Mouse (Mus musculus) lung, embryonic 14.5 days (tissue): ENCODE measurements at regions not wholly inside any gene's neighbourhood (a gene's known extent, or its start where the extent isn't known, plus 50 kb on each side); places are given as distances from the start of the nearest gene placed in this dataset.

Experiments used
- ATAC-seq: fragments of 200-750 bp; cut with Nextera tagmentation; 2 replicates; pipeline ENCODE4 v1.8.0; 2017; ENCODE audit warnings: mild to moderate bottlenecking, moderate TSS enrichment, moderate library complexity; ENCODE audit not compliant: insufficient read depth
- DNase-seq: peaks from one replicate; pipeline ENCODE4 v3.0.0-alpha.2; 2015
- H3K27ac ChIP-seq: fragments of 300-500 bp; sonication (generic); 2 replicates; pipeline ENCODE4 v1.5.1; 2014; ENCODE audit warnings: low read depth, mild to moderate bottlenecking, moderate library complexity
- H3K27me3 ChIP-seq: fragments of 300-500 bp; sonication (generic); 2 replicates; pipeline ENCODE4 v1.6.1; 2014; ENCODE audit warnings: low read length, control low read depth; ENCODE audit not compliant: insufficient read depth
- H3K36me3 ChIP-seq: fragments of 300-500 bp; sonication (generic); 2 replicates; pipeline ENCODE4 v1.6.1; 2014; ENCODE audit warnings: control low read depth; ENCODE audit not compliant: insufficient read depth
- H3K4me1 ChIP-seq: fragments of 300-500 bp; sonication (generic); 2 replicates; pipeline ENCODE4 v1.6.1; 2014; ENCODE audit warnings: antibody characterized with exemption, control low read depth; ENCODE audit not compliant: insufficient read depth
- H3K4me2 ChIP-seq: fragments of 300-500 bp; sonication (generic); 2 replicates; pipeline ENCODE4 v1.6.1; 2014; ENCODE audit warnings: mild to moderate bottlenecking
- H3K4me3 ChIP-seq: fragments of 300-500 bp; sonication (generic); 2 replicates; pipeline ENCODE4 v1.5.1; 2014; ENCODE audit warnings: low read depth, low read length
- H3K9ac ChIP-seq: fragments of 300-500 bp; sonication (generic); 2 replicates; pipeline ENCODE4 v1.6.1; 2014
- H3K9me3 ChIP-seq: fragments of 300-500 bp; sonication (generic); 2 replicates; pipeline ENCODE4 v1.6.1; 2016; ENCODE audit warnings: low read depth, low read length, control low read depth
- CTCF ChIP-seq: IDR thresholded peaks from 2 replicates; pipeline ENCODE4 v1.5.1; 2016; ENCODE audit warnings: antibody characterized with exemption, low read depth
- whole genome bisulfite sequencing: fragments of 180-500 bp; shearing (Covaris S2); extraction: QIAGEN DNeasy Blood & Tissue Kit; methylation state at CpG from one replicate; pipeline ENCODE4 v1.1.7; 2014; 5-methylcytosine and 5-hydroxymethylcytosine counted together

GRCm38 (mm10) chr3:35688111-35688510 lies 65.8 kb upstream of the Atp11b start:
- Histone ChIP-seq H3K9me3 (no peaks in the 10 kb centered on the region), H3K4me2 (no peak overlapping the region), H3K36me3 (no peaks in the 10 kb centered on the region), H3K4me1 (no peaks in the 10 kb centered on the region), H3K9ac (no peak overlapping the region), H3K4me3 (no peak overlapping the region), H3K27ac (no peak overlapping the region), H3K27me3 (no peaks in the 10 kb centered on the region)
- 64% methylated on average over 5 of the region's 5 CpGs for WGBS
- DNase-seq (no peak), ATAC-seq (no peak)
- no peak for TF ChIP-seq CTCF

- ATAC-seq (0 out of 2 replicates have a peak, but pooled peaks have one; percentile 23), DNase-seq (peak; percentile 79)
- no peaks in the 10 kb centered on the region for H3K36me3 ChIP-seq
- peak; percentile 78 for TF ChIP-seq CTCF
- H3K4me1 ChIP-seq: no peaks in the 10 kb centered on the region
- no peak overlapping the region for H3K27ac ChIP-seq
- no peak overlapping the region for H3K9ac ChIP-seq
- H3K9me3 ChIP-seq: no peaks in the 10 kb centered on the region
- H3K4me2 ChIP-seq: no peak overlapping the region
- WGBS: 12% methylated on average over 4 of the region's 4 CpGs
- H3K27me3 ChIP-seq: no peaks in the 10 kb centered on the region
- H3K4me3 ChIP-seq: no peak overlapping the region
Observed at GRCm38 (mm10) chr3:35688781-35689180, 65.1 kb upstream of the Atp11b start.

- ATAC-seq (peak; percentile 85), DNase-seq (peak; percentile 88)
- Histone ChIP-seq H3K9me3 (no peaks in the 10 kb centered on the region), H3K9ac (no peak overlapping the region), H3K27me3 (no peaks in the 10 kb centered on the region), H3K27ac (no peak overlapping the region), H3K4me1 (no peaks in the 10 kb centered on the region), H3K36me3 (no peaks in the 10 kb centered on the region), H3K4me2 (no peak overlapping the region), H3K4me3 (no peak overlapping the region)
- 38% methylated on average over 6 of the region's 6 CpGs for WGBS
- TF ChIP-seq CTCF: peak; percentile 80
Observed at GRCm38 (mm10) chr3:35693039-35693438, 60.9 kb upstream of the Atp11b start.

- H3K36me3 ChIP-seq: no peaks in the 10 kb centered on the region
- H3K27me3 ChIP-seq: no peaks in the 10 kb centered on the region
- peak; percentile 4 for DNase-seq
- no peak overlapping the region for H3K27ac ChIP-seq
- 76% methylated on average over 12 of the region's 12 CpGs for WGBS
- ATAC-seq: peak; percentile 25; the same call in 1 of the 2 replicates
- H3K9me3 ChIP-seq: no peaks in the 10 kb centered on the region
- no peak overlapping the region for H3K4me2 ChIP-seq
- no peak overlapping the region for H3K4me3 ChIP-seq
- no peak overlapping the region for H3K9ac ChIP-seq
- no peak for TF ChIP-seq CTCF
- H3K4me1 ChIP-seq: no peaks in the 10 kb centered on the region
Observed at GRCm38 (mm10) chr3:35693551-35693950, 60.4 kb upstream of the Atp11b start.

GRCm38 (mm10) chr3:35694241-35694640 lies 59.7 kb upstream of the Atp11b start:
- H3K27me3 ChIP-seq: no peaks in the 10 kb centered on the region
- H3K4me2 ChIP-seq: no peak overlapping the region
- WGBS: 28% methylated on average over 4 of the region's 4 CpGs
- DNase-seq (peak; percentile 24), ATAC-seq (0 out of 2 replicates have a peak, but pooled peaks have one; percentile 15)
- H3K9me3 ChIP-seq: no peaks in the 10 kb centered on the region
- TF ChIP-seq CTCF: no peak
- no peaks in the 10 kb centered on the region for H3K36me3 ChIP-seq
- H3K4me3 ChIP-seq: no peak overlapping the region
- H3K4me1 ChIP-seq: no peaks in the 10 kb centered on the region
- no peak overlapping the region for H3K9ac ChIP-seq
- no peak overlapping the region for H3K27ac ChIP-seq

DNA sequence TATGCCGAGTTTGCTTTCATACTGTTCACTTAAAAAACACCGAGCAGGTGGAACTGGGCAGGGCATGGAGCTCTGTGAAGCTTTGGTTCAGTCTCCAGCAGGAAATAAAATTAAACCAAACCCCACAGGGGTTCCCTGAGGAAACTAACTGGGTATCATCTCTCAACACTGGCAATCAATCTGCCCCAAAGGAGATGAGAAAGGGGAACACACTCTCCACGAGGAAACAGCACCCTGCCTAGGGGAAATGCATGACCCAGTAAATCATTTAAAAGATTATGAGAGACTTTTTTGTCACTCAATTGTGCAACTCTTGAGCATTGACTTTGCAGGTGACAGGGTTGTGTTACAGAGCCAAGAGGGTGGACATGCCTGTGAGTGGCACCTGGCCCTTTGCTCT lies 58.0 kb upstream of the Atp11b start:
- Histone ChIP-seq H3K4me3 (no peak overlapping the region), H3K4me1 (no peaks in the 10 kb centered on the region), H3K27me3 (no peaks in the 10 kb centered on the region), H3K27ac (no peak overlapping the region), H3K9me3 (no peaks in the 10 kb centered on the region), H3K9ac (no peak overlapping the region), H3K4me2 (no peak overlapping the region), H3K36me3 (no peaks in the 10 kb centered on the region)
- DNase-seq: no peak
- WGBS: 68% methylated on average over 3 of the region's 3 CpGs
- no peak for TF ChIP-seq CTCF
- ATAC-seq: no peak

GRCm38 (mm10) chr3:35699266-35699665 lies 54.6 kb upstream of the Atp11b start:
- Histone ChIP-seq H3K4me3 (no peak overlapping the region), H3K27me3 (no peaks in the 10 kb centered on the region), H3K4me2 (no peak overlapping the region), H3K36me3 (no peaks in the 10 kb centered on the region), H3K9me3 (no peaks in the 10 kb centered on the region), H3K4me1 (no peaks in the 10 kb centered on the region), H3K27ac (no peak overlapping the region), H3K9ac (no peak overlapping the region)
- WGBS: 87% methylated on average over 2 of the region's 2 CpGs
- ATAC-seq (no peak), DNase-seq (no peak)
- no peak for TF ChIP-seq CTCF

- no peak overlapping the region for H3K9ac ChIP-seq
- DNase-seq (no peak), ATAC-seq (no peak)
- H3K27me3 ChIP-seq: no peaks in the 10 kb centered on the region
- no peak overlapping the region for H3K27ac ChIP-seq
- no peak overlapping the region for H3K4me3 ChIP-seq
- no peaks in the 10 kb centered on the region for H3K4me1 ChIP-seq
- no peak overlapping the region for H3K4me2 ChIP-seq
- H3K9me3 ChIP-seq: no peaks in the 10 kb centered on the region
- no peaks in the 10 kb centered on the region for H3K36me3 ChIP-seq
- TF ChIP-seq CTCF: no peak
Observed at GRCm38 (mm10) chr3:35699979-35700378, 53.9 kb upstream of the Atp11b start.
